ENCODE assay signal across 8 mouse cellular contexts in the genomic region with DNA sequence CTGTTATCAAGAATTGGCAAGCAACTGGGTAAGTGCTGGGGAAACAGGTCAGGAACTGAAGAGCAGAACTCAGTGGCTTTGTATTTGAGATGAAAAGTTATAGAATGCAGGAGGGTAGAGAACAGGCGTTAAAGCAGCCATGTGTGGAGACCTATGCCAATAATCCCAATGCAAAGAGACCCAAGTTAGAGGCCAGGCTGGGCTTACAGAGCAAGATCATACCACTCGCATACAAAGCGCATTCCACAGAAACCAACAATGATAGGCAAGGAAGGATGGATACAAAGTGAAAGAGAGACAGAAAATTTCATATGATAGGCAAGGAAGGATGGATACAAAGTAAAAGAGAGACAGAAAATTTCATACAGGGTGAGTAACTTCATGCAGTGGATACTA. TPM values are rescaled to one million over a fixed set of nuclear protein-coding genes. Genes with fewer than 3 reads are reported as not detected.
DNase-seq lines count a peak whose midpoint lies in the region; ATAC-seq and TF ChIP-seq lines count a peak whose summit lies in the region.

No protein-coding gene starts in this region.

- H3K4me3 ChIP-seq in heart, embryonic 11.5 days (ENCODE audit: low read depth, low read length), result peak overlapping the region; percentile 87; the same call in 1 of the 2 replicates
- H3K4me3 ChIP-seq in forebrain, postnatal 0 days (ENCODE audit: low read depth, low read length), result peak overlapping the region; percentile 87
- H3K4me3 ChIP-seq in liver, postnatal 0 days (ENCODE audit: low read depth, low read length), result no peak overlapping the region

- no peak for TF ChIP-seq EP300 in liver, postnatal 0 days (IDR thresholded peaks at IDR 0.05; ENCODE audit: low read depth)

- TF ChIP-seq CTCF in forebrain, postnatal 0 days (IDR thresholded peaks at IDR 0.05; ENCODE audit: low read depth), result no peak
- no peak for TF ChIP-seq CTCF in liver, postnatal 0 days (IDR thresholded peaks at IDR 0.05; ENCODE audit: low read depth)

- peaks cover under 1% of the 10 kb centered on the region; the same call in 1 of the 2 replicates for H3K36me3 ChIP-seq in heart, embryonic 11.5 days (ENCODE audit: control insufficient read depth, insufficient read depth, low read length)
- peaks cover 6% of the 10 kb centered on the region for H3K36me3 ChIP-seq in forebrain, postnatal 0 days (ENCODE audit: insufficient read depth)
- no peaks in the 10 kb centered on the region; the same call in 1 of the 2 replicates for H3K36me3 ChIP-seq in liver, postnatal 0 days (replicated peaks; ENCODE audit: insufficient read depth, low read length)

- no peak overlapping the region; the same call in 1 of the 2 replicates for H3K4me2 ChIP-seq in heart, embryonic 11.5 days
- no peak overlapping the region for H3K4me2 ChIP-seq in forebrain, postnatal 0 days (ENCODE audit: low read depth)
- peak overlapping the region; percentile 94 for H3K4me2 ChIP-seq in liver, postnatal 0 days (ENCODE audit: low read depth, low read length)

- ATAC-seq in heart, embryonic 11.5 days (replicated peaks; ENCODE audit: insufficient number of reproducible peaks, low FRiP score, low TSS enrichment), result peak; percentile 12; the same call in 1 of the 2 replicates
- ATAC-seq in forebrain, postnatal 0 days, result peak; percentile 18; the same call in 1 of the 2 replicates
- 0 out of 2 replicates have a peak, but pooled peaks have one; percentile 0 for ATAC-seq in liver, postnatal 0 days

- no peak overlapping the region for H3K9ac ChIP-seq in heart, embryonic 11.5 days (ENCODE audit: low read depth, low read length)
- H3K9ac ChIP-seq in forebrain, postnatal 0 days, result no peak overlapping the region
- H3K9ac ChIP-seq in liver, postnatal 0 days (replicated peaks), result no peak overlapping the region

- peak overlapping the region; percentile 79; the same call in 1 of the 2 replicates for H3K27ac ChIP-seq in heart, embryonic 11.5 days (ENCODE audit: low read depth, low read length)
- H3K27ac ChIP-seq in forebrain, postnatal 0 days (ENCODE audit: low read depth, low read length), result peak overlapping the region; percentile 91; the same call in 1 of the 2 replicates
- H3K27ac ChIP-seq in liver, postnatal 0 days (ENCODE audit: low read depth), result no peak overlapping the region

- peaks cover 4% of the 10 kb centered on the region; the same call in 1 of the 2 replicates for H3K4me1 ChIP-seq in heart, embryonic 11.5 days (ENCODE audit: control insufficient read depth, insufficient read depth, low read length)
- peaks cover 6% of the 10 kb centered on the region; the same call in 1 of the 2 replicates for H3K4me1 ChIP-seq in forebrain, postnatal 0 days (ENCODE audit: insufficient read depth)
- H3K4me1 ChIP-seq in liver, postnatal 0 days (ENCODE audit: insufficient read depth), result peaks cover 23% of the 10 kb centered on the region

- no peaks in the 10 kb centered on the region for H3K9me3 ChIP-seq in heart, embryonic 11.5 days (replicated peaks; ENCODE audit: control insufficient read depth, low read length)
- H3K9me3 ChIP-seq in forebrain, postnatal 0 days (ENCODE audit: low read length), result no peaks in the 10 kb centered on the region
- H3K9me3 ChIP-seq in liver, postnatal 0 days (ENCODE audit: low read length), result no peaks in the 10 kb centered on the region

- no peaks in the 10 kb centered on the region for H3K27me3 ChIP-seq in heart, embryonic 11.5 days (ENCODE audit: control insufficient read depth, insufficient read depth, low read length)
- H3K27me3 ChIP-seq in forebrain, postnatal 0 days (ENCODE audit: insufficient read depth, low read length), result no peaks in the 10 kb centered on the region
- no peaks in the 10 kb centered on the region for H3K27me3 ChIP-seq in liver, postnatal 0 days (ENCODE audit: insufficient read depth, low read length)

- no peak for DNase-seq in heart, adult 9 months (ENCODE audit: low spot score in 2 of 2)
- DNase-seq in Muller cell, postnatal 12 days (ENCODE audit: inconsistent ontology term), result peak; percentile 5
- no peak for DNase-seq in forebrain, postnatal 0 days
- no peak for DNase-seq in liver, postnatal 0 days
- no peak for DNase-seq in right cerebral cortex, adult 18-20 months
- DNase-seq in embryo, embryonic 10.5 days (ENCODE audit: low spot score), result no peak
- DNase-seq in right cerebral cortex, postnatal 4 days, result no peak

- 62% methylated on average over 3 of the region's 3 CpGs for WGBS in heart, embryonic 11.5 days (ENCODE audit: insufficient replicate concordance)
- 63% methylated on average over 3 of the region's 3 CpGs for whole genome bisulfite sequencing in forebrain, postnatal 0 days
- WGBS in liver, postnatal 0 days (ENCODE audit: insufficient replicate concordance), result 70% methylated on average over 3 of the region's 3 CpGs

RNA-seq across cellular contexts. Expression of a gene that starts 5.9 kb away (rescaled TPM):
- 147 and 150 TPM in 2 replicates for polyA plus RNA-seq in heart, embryonic 11.5 days (2014; fragmentation: Nextera tagmentation; extraction: Ambion mirVana)
- total RNA-seq in forebrain, postnatal 0 days (2014; rRNA removed), result 17.9 and 27.1 TPM in 2 replicates
- polyA plus RNA-seq in forebrain, postnatal 0 days (2015; fragmentation: Nextera tagmentation; extraction: Ambion mirVana), result 49.4 and 50.8 TPM in 2 replicates
- 35.4 and 40.0 TPM in 2 replicates for polyA plus RNA-seq in liver, postnatal 0 days (2015; fragmentation: Nextera tagmentation; extraction: Ambion mirVana)

RNA-seq across cellular contexts. Expression of a gene that starts 6.4 kb away (rescaled TPM):
- 25.4 and 25.6 TPM in 2 replicates for polyA plus RNA-seq in heart, embryonic 11.5 days (2014; fragmentation: Nextera tagmentation; extraction: Ambion mirVana)
- total RNA-seq in forebrain, postnatal 0 days (2014; rRNA removed), result 32.1 and 39.7 TPM in 2 replicates
- 17.0 and 25.2 TPM in 2 replicates for polyA plus RNA-seq in forebrain, postnatal 0 days (2015; fragmentation: Nextera tagmentation; extraction: Ambion mirVana)
- 5.9 and 7.8 TPM in 2 replicates for polyA plus RNA-seq in liver, postnatal 0 days (2015; fragmentation: Nextera tagmentation; extraction: Ambion mirVana)
